Mouse (Mus musculus) embryo, embryonic 10 days (tissue): ENCODE measurements around the gene Hint3.

Experiments used
- DNase-seq: peaks from one replicate; pipeline ENCODE4 v3.0.0-alpha.2; 2015; ENCODE audit warnings: low spot score

The Hint3 gene

GRCm38 (mm10) chr10:30587037-30587436 is 42.4 kb downstream of the Hint3 start:
- no peak for DNase-seq

DNA sequence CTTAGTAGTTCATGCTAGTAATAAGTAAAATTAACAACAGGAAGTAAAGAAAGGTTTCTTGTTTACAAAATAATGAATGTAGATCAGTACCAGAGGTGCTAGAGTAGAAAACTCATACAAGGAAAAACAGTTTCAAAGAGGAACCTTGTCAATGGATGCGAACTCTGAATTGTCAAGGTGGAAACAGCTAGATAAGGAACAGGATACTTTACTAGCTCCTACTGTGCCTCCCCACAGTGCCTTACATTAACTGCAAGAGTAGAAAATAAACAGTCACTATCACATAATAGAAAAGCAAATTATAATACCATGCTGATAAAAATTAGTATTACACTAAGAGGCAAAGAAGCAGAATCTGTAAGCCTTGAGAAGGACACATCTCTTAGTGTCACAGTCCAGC is 43.7 kb downstream of the Hint3 start:
- no peak for DNase-seq

DNA sequence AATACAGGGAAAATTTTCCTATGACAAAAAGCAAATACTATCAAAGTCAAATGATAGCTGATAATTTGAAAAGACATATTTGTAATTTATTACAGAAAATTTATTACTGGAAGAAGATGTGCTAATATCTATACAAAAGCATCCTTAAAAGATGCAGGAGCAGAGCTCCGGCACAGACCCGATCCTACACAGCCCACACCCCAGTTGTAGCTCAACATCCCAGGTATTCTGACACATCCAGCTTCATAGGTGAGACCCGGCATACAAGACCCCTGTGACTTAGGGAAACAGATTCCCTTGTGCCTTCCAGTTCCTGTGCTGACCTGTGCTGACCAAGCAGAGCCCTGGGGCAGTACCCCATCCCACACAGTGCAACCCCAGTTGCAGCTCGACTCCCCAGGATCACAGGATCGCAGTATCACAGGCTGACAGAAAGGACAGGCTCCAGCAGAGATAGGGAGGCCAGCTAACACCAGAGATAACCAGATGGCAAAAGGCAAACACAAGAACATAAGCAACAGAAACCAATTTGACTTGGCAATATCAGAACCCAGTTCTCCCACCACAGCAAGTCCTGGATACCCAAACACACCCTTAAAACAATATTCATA is 51.7 kb downstream of the Hint3 start:
- DNase-seq, result no peak

DNA sequence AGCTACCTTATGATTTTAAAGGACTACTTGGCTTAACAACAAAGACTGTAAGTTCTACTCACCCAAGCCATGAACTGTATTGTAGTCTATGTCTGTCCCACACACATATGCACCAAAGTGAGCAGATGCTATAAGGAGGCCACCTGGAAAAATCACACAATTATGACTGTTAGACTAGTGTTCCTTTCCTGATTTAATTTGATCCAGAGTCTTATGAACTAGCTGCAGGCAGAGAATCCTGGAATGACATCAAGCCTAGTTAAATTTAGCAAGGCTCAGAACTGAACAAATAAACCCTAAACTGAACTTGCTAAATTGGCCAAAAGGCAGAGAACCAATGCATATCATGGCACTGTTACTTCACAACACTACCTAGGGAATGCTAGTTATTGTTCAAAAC is 63.1 kb downstream of the Hint3 start:
- no peak for DNase-seq

DNA sequence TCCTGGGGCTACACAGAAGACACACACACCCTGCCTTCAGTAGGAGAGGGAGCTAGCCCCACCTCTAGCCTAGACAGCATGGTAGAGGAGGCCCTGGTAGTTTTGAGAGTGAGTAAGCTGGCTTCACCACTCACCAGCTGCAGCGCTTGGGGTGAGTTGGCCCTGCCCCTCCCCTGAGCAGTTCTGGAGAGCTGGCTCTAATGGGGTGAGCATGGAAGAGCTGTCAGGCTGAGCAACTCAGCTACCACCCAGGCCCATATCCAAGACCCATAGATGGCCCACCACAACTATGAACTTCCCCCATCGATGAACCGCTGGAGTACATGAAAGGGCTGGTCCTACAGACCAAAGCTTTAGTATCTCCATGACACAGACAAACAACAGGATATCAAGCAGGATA is 64.8 kb downstream of the Hint3 start:
- DNase-seq, result no peak
